Mouse (Mus musculus) Patski (cell line): ENCODE measurements at regions not wholly inside any gene's neighbourhood (a gene's known extent, or its start where the extent isn't known, plus 50 kb on each side); places are given as distances from the start of the nearest gene placed in this dataset.

Experiments
- ATAC-seq: fragments of 100-300 bp; one replicate; pipeline ENCODE4 v1.8.0; 2021
- CTCF ChIA-PET: fragments of 350-600 bp; sonication (Branson Sonifier 250); formaldehyde crosslinking; loops from one replicate; lab custom pipeline; 2022; ENCODE audit warnings: inconsistent platforms; lab: Charles Lee
- POLR2A ChIA-PET: fragments of 350-600 bp; sonication (Branson Sonifier 250); formaldehyde crosslinking; loops from one replicate; lab custom pipeline; 2022; ENCODE audit warnings: antibody characterized with exemption, inconsistent platforms; lab: Charles Lee
- DNase-seq: peaks from one replicate; pipeline ENCODE4 v3.0.0-alpha.2; 2011; ENCODE audit warnings: low read depth, low spot score
- H3K27me3 ChIP-seq: fragments of 371-371 bp; one replicate; pipeline ENCODE4 v1.5.1; 2021
- CTCF ChIP-seq: fragments of 100-300 bp; IDR thresholded peaks from one replicate; pipeline ENCODE4 v1.5.1; 2021
- in situ Hi-C: fragments of 300-500 bp; cut with MboI; formaldehyde crosslinking; loops from 3 replicates; pipeline ENCODE4 v1.11.1; 2018; ENCODE audit warnings: low pct_unique_long_range_greater_than_20kb, mixed read lengths

GRCm38 (mm10) chr4:153876954-153877642, 79.9 kb upstream of the A430005L14Rik start:
- ChIA-PET CTCF (no interaction called here), POLR2A (no interaction called here)
- ATAC-seq, result no peak
- H3K27me3 ChIP-seq, result peaks cover 9% of the 10 kb centered on the region
- in situ Hi-C loops, result no loop called here
- DNase-seq, result no peak
- no peak for TF ChIP-seq CTCF

DNA sequence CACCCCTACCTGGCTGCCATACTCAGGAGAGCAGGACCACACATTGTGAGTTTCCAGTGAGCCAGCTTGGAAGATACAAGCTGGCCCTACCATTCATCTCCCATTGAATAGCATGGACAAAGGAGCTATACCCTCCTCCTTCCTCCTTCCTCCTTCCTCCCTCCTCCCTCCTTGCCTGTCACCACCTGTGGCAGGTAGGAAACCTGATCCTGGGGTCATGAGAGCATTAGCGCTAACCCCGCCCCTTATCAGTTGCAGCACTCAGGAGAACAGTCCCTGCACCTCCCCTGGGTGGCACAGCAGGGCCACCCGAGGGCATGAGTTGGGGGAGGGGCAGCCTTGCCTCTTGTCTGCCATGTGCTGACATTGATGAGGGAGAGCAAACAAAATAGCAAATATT, 74.0 kb upstream of the A430005L14Rik start:
- ChIA-PET CTCF (no interaction called here), POLR2A (no interaction called here)
- DNase-seq, result no peak
- H3K27me3 ChIP-seq, result peaks cover 9% of the 10 kb centered on the region
- TF ChIP-seq CTCF, result no peak
- in situ Hi-C loops, result no loop called here
- no peak for ATAC-seq

- TF ChIP-seq CTCF, result no peak
- no peak for ATAC-seq
- ChIA-PET CTCF (no interaction called here), POLR2A (no interaction called here)
- in situ Hi-C loops, result no loop called here
- H3K27me3 ChIP-seq, result peaks cover 5% of the 10 kb centered on the region
- no peak for DNase-seq
Measured at GRCm38 (mm10) chr4:153884044-153884443, 73.0 kb upstream of the A430005L14Rik start.

DNA sequence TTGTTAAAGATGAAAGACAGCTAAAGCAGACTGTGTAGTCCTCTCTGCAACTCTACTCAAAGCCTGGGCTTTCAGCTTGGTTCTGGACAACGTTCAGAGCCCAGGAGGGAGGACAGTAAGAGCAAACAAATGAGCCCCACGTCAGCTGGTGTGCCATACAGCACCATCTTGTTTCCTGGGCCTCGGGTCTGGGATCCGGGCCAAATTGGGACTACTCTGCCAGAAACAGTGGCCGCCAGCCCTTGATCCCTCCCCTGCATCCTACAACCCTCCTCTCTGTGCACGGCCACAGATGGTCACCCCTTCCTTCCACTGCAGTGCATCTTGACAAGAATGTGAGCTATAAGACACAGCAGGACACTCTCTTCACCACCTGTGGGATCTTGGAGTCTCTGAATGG, 71.2 kb upstream of the A430005L14Rik start:
- POLR2A ChIA-PET, result interaction anchor here (0.6 kb wide), 1 partner anchor 1262 kb away, joined by 4 read pairs; no protein-coding TSS in a partner anchor
- CTCF ChIA-PET, result no interaction called here
- TF ChIP-seq CTCF, result no peak
- in situ Hi-C loops, result no loop called here
- ATAC-seq, result no peak
- no peak for DNase-seq
- H3K27me3 ChIP-seq, result peaks cover 3% of the 10 kb centered on the region

DNA sequence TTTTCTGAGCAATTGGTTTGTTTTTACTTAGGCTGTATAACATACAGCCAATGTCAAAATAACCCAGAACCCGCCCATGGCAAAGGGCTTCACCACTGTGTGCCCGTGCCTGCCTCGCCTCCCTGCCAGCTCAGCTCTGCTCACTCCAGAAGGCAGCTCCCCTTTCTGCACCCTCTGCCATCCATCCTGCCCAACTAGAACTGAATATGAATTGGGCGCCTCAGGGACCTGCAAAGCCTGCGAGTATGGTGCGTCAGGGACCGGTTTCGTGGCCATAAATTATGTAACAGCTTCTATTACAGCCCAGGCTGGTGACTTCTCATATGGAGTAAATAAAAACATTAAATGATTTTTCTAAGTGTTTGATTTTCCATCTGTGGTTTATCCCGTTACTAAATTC, 66.9 kb upstream of the A430005L14Rik start:
- POLR2A ChIA-PET, result no interaction called here
- DNase-seq, result no peak
- in situ Hi-C loops, result no loop called here
- H3K27me3 ChIP-seq, result no peaks in the 10 kb centered on the region
- ATAC-seq, result no peak
- CTCF ChIA-PET, result no interaction called here
- TF ChIP-seq CTCF, result no peak

GRCm38 (mm10) chr4:153899721-153900120, 57.3 kb upstream of the A430005L14Rik start:
- DNase-seq, result no peak
- in situ Hi-C loops, result no loop called here
- ChIA-PET POLR2A (no interaction called here), CTCF (no interaction called here)
- no peaks in the 10 kb centered on the region for H3K27me3 ChIP-seq
- ATAC-seq, result no peak
- TF ChIP-seq CTCF, result no peak

DNA sequence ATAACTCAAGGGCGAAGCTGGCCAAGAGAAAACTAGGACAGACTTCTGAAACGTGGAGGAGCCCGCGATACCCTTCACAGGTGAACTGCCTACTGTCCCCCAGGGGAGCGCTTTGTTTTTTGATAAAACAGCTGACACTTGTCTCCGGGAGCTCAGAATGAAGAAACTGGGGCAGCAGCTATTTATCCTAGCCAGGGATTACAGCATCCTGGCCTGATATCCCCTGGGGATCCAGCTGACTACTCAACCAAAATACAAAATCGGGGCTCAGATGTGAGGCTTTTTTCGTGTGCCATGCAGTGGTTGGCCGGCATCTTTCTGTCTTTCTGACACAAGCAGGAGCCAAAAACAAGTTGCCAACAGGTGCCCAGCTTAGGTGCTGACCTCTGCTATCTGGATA, 52.0 kb upstream of the A430005L14Rik start:
- in situ Hi-C loops, result no loop called here
- DNase-seq (no peak), ATAC-seq (no peak)
- CTCF ChIA-PET, result no interaction called here
- no peaks in the 10 kb centered on the region for H3K27me3 ChIP-seq
- no peak for TF ChIP-seq CTCF
- POLR2A ChIA-PET, result no interaction called here

- no peak for DNase-seq
- no peak for TF ChIP-seq CTCF
Measured at GRCm38 (mm10) chr4:153905511-153905910, 51.5 kb upstream of the A430005L14Rik start.

More at GRCm38 (mm10) chr4:153905511-153905910, 51.5 kb upstream of the A430005L14Rik start:
- no peak for ATAC-seq
- no peaks in the 10 kb centered on the region for H3K27me3 ChIP-seq
- ChIA-PET CTCF (no interaction called here), POLR2A (no interaction called here)
- in situ Hi-C loops, result no loop called here
